Mouse (Mus musculus): ENCODE data around the gene Ptx3.

DNA sequence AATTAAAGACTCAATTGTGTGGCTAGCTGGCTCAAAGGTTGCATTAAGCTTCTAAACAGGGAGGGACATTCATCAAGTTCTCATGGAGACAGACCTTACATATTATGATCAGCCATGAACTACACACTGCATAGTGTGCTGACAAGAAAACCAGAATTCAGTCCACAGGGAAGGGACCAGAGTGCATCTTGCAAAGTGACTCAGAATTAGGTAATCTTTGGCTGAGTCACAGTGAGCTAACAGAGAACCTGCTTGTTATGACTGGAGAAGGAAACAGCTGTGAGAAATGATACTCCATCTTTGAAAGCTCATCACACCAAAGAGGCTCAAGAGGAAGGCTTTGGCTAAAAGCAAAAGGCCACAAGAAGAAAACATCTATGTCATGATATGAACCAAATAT lies 20.8 kb downstream of the Ptx3 start:
- TF ChIP-seq POLR2A (IDR thresholded peaks at IDR 0.05; ENCODE audit: borderline replicate concordance, extremely low read depth, insufficient read depth, insufficient read length, poor library complexity, severe bottlenecking) (no peak), CTCF (IDR thresholded peaks at IDR 0.05; ENCODE audit: borderline replicate concordance, extremely low read depth, insufficient read depth, insufficient read length) (no peak)

All from brain, embryonic 14.5 days (tissue).